Mouse (Mus musculus) small intestine, adult 2 months (tissue): ENCODE results near the gene Fli1. TPM values are rescaled to one million over a fixed set of nuclear protein-coding genes. Genes with fewer than 3 reads are reported as not detected.

Experiments used
- H3K27ac ChIP-seq: fragments of 200-500 bp; 2 replicates; pipeline ENCODE4 v1.5.1; 2012; ENCODE audit warnings: low read depth, low read length, control low read depth, inconsistent platforms; ENCODE audit not compliant: insufficient read depth
- H3K27me3 ChIP-seq: fragments of 200-500 bp; 2 replicates; pipeline ENCODE4 v1.6.1; 2012; ENCODE audit warnings: mild to moderate bottlenecking, moderate library complexity, low read length, inconsistent platforms; ENCODE audit not compliant: control insufficient read depth, insufficient read depth
- H3K36me3 ChIP-seq: fragments of 200-500 bp; 2 replicates; pipeline ENCODE4 v1.6.1; 2012; ENCODE audit warnings: mild to moderate bottlenecking, low read length, control low read depth, inconsistent platforms; ENCODE audit not compliant: control insufficient read depth, insufficient read depth
- H3K4me1 ChIP-seq: fragments of 200-500 bp; 2 replicates; pipeline ENCODE4 v1.6.1; 2012; ENCODE audit warnings: low read length, inconsistent platforms, mixed read lengths; ENCODE audit not compliant: control insufficient read depth, insufficient read depth, insufficient read length
- H3K4me3 ChIP-seq: fragments of 200-500 bp; 2 replicates; pipeline ENCODE4 v1.5.1; 2012; ENCODE audit warnings: low read depth, mild to moderate bottlenecking, control low read depth, inconsistent platforms, low read length, moderate library complexity
- CTCF ChIP-seq: fragments of 200-500 bp; IDR thresholded peaks from 2 replicates; pipeline ENCODE4 v1.5.1; 2012; ENCODE audit warnings: low read depth, mild to moderate bottlenecking, control low read depth, inconsistent platforms, low read length, moderate library complexity, mixed read lengths; ENCODE audit not compliant: insufficient replicate concordance, insufficient read length; ENCODE audit errors: extremely low read depth
- POLR2A ChIP-seq: fragments of 200-500 bp; IDR thresholded peaks from 2 replicates; pipeline ENCODE4 v1.6.1; 2012; ENCODE audit warnings: low read depth, mild to moderate bottlenecking, control low read depth, inconsistent platforms, low read length, moderate library complexity
- WGBS: fragments of 180-500 bp; shearing (Covaris S2); methylation state at CpG from one replicate; pipeline ENCODE4 v1.1.7; 2018; 5-methylcytosine and 5-hydroxymethylcytosine counted together
- polyA plus RNA-seq: library from polyadenylated mRNA; depleted of rRNA; stranded (reverse); fragments of >200 nt; gene quantifications from 2 replicates; pipeline ENCODE4 v1.2.3, GENCODE M21; 2012

The Fli1 gene
- polyA plus RNA-seq, 1 experiment: 3.1 TPM

- 71% methylated on average over 11 of the region's 11 CpGs for WGBS
- H3K36me3 ChIP-seq: no peaks in the 10 kb centered on the region
- TF ChIP-seq CTCF (no peak), POLR2A (no peak)
- no peak overlapping the region for H3K27ac ChIP-seq
- H3K4me1 ChIP-seq: no peaks in the 10 kb centered on the region
- H3K27me3 ChIP-seq: no peaks in the 10 kb centered on the region
- H3K4me3 ChIP-seq: no peak overlapping the region
These were observed 39.4 kb upstream of the Fli1 start for GRCm38 (mm10) chr9:32581851-32582573.

- TF ChIP-seq CTCF (no peak), POLR2A (no peak)
- Histone ChIP-seq H3K27me3 (no peaks in the 10 kb centered on the region), H3K4me1 (no peaks in the 10 kb centered on the region), H3K27ac (no peak overlapping the region), H3K36me3 (no peaks in the 10 kb centered on the region), H3K4me3 (no peak overlapping the region)
- WGBS: 72% methylated on average over 2 of the region's 2 CpGs
These were observed 35.8 kb upstream of the Fli1 start for GRCm38 (mm10) chr9:32578411-32578810.

- Histone ChIP-seq H3K4me3 (no peak overlapping the region), H3K27ac (no peak overlapping the region), H3K36me3 (no peaks in the 10 kb centered on the region), H3K4me1 (no peaks in the 10 kb centered on the region), H3K27me3 (no peaks in the 10 kb centered on the region)
- WGBS: 54% methylated on average over 4 of the region's 4 CpGs
- TF ChIP-seq POLR2A (no peak), CTCF (no peak)
These were observed 31.0 kb upstream of the Fli1 start for GRCm38 (mm10) chr9:32573638-32574037.

- TF ChIP-seq CTCF: no peak
- no peak for TF ChIP-seq POLR2A
- WGBS: 57% methylated on average over 4 of the region's 4 CpGs
- H3K27me3 ChIP-seq: no peaks in the 10 kb centered on the region
These were observed 29.0 kb upstream of the Fli1 start for GRCm38 (mm10) chr9:32571676-32572075.

GRCm38 (mm10) chr9:32570547-32570946, 27.9 kb upstream of the Fli1 start:
- TF ChIP-seq CTCF: no peak
- no peak for TF ChIP-seq POLR2A
- no peak overlapping the region for H3K4me3 ChIP-seq
- no peaks in the 10 kb centered on the region for H3K27me3 ChIP-seq
- H3K4me1 ChIP-seq: no peaks in the 10 kb centered on the region
- H3K36me3 ChIP-seq: no peaks in the 10 kb centered on the region
- 78% methylated on average over 5 of the region's 5 CpGs for WGBS
- H3K27ac ChIP-seq: no peak overlapping the region

More at GRCm38 (mm10) chr9:32571676-32572075, 29.0 kb upstream of the Fli1 start:
- no peak overlapping the region for H3K4me3 ChIP-seq
- H3K36me3 ChIP-seq: no peaks in the 10 kb centered on the region
- no peaks in the 10 kb centered on the region for H3K4me1 ChIP-seq
- no peak overlapping the region for H3K27ac ChIP-seq

- WGBS: 71% methylated on average over 4 of the region's 4 CpGs
These were observed 26.6 kb upstream of the Fli1 start for GRCm38 (mm10) chr9:32569261-32569660.

GRCm38 (mm10) chr9:32567603-32568002, 24.9 kb upstream of the Fli1 start:
- Histone ChIP-seq H3K27ac (no peak overlapping the region), H3K27me3 (no peaks in the 10 kb centered on the region), H3K36me3 (no peaks in the 10 kb centered on the region), H3K4me1 (no peaks in the 10 kb centered on the region), H3K4me3 (no peak overlapping the region)
- no peak for TF ChIP-seq CTCF
- TF ChIP-seq POLR2A: no peak
- WGBS: 78% methylated on average over 7 of the region's 7 CpGs

More at GRCm38 (mm10) chr9:32569261-32569660, 26.6 kb upstream of the Fli1 start:
- Histone ChIP-seq H3K27me3 (no peaks in the 10 kb centered on the region), H3K27ac (no peak overlapping the region), H3K36me3 (no peaks in the 10 kb centered on the region), H3K4me3 (no peak overlapping the region), H3K4me1 (no peaks in the 10 kb centered on the region)
- TF ChIP-seq CTCF: no peak
- TF ChIP-seq POLR2A: no peak

GRCm38 (mm10) chr9:32565309-32565708, 22.6 kb upstream of the Fli1 start:
- no peak overlapping the region for H3K4me3 ChIP-seq
- TF ChIP-seq CTCF: no peak
- TF ChIP-seq POLR2A: no peak
- WGBS: 68% methylated on average over 3 of the region's 3 CpGs
- H3K36me3 ChIP-seq: no peaks in the 10 kb centered on the region
- H3K27me3 ChIP-seq: no peaks in the 10 kb centered on the region
- H3K4me1 ChIP-seq: no peaks in the 10 kb centered on the region
- no peak overlapping the region for H3K27ac ChIP-seq
